Mouse (Mus musculus): ENCODE measurements around the gene 1700025G04Rik. TPM values are rescaled to one million over a fixed set of nuclear protein-coding genes. Genes with fewer than 3 reads are reported as not detected.

Gene 1700025G04Rik
- polyA plus RNA-seq, 1 experiment = 24.7 TPM

DNA sequence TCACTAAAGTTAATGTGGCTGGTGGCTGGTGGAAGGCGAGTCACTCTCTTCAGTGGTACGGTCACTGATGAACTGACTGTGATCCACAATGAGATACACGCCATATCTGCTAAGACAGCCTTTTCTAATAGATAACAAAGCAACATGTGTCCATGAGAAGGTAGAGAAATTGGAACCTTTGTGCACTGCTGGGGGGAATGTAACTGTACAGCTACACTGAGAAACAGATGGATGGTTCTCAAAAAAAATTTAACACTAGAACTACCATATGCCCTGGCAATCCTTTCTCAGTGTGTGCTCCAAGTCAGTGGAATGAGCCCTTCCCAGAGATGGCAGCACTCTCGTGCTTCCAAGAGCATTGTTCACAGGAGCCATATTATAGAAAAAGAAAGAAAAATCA lies 63.2 kb downstream of the 1700025G04Rik start:
- Histone ChIP-seq H3K4me1 (ENCODE audit: control insufficient read depth, insufficient read depth, low read length) (no peaks in the 10 kb centered on the region; the same call in 1 of the 2 replicates), H3K4me3 (ENCODE audit: insufficient read depth, low read length) (no peak overlapping the region), H3K27ac (ENCODE audit: insufficient read depth, low read length) (no peak overlapping the region)
- TF ChIP-seq POLR2A (IDR thresholded peaks at IDR 0.05; ENCODE audit: extremely low read depth, insufficient read depth, low read length) (no peak), CTCF (IDR thresholded peaks at IDR 0.05; ENCODE audit: extremely low read depth, insufficient read depth, low read length) (no peak)

DNA sequence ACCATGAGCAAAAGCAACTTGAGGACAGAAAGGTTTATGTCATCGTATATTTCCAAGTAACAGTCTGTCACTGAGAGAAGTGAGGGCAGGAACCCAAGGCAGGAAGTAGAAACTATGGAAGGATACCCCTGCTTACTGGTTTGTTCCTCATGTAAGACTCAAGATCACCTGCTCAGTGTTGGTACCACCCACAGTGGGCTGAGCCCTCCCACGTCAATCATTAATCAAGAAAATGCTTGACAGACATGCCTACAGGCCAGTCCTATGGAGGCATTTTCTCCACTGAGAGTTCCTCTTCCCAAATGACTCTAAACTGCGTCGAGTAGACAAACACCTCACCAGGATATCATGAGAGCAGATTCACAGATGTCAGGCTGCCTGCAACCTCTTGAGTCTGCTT lies 64.6 kb downstream of the 1700025G04Rik start:
- H3K4me3 ChIP-seq (ENCODE audit: insufficient read depth, low read length) = no peak overlapping the region
- TF ChIP-seq POLR2A (IDR thresholded peaks at IDR 0.05; ENCODE audit: extremely low read depth, insufficient read depth, low read length) (no peak), CTCF (IDR thresholded peaks at IDR 0.05; ENCODE audit: extremely low read depth, insufficient read depth, low read length) (no peak)
- H3K4me1 ChIP-seq (ENCODE audit: control insufficient read depth, insufficient read depth, low read length) = no peaks in the 10 kb centered on the region
- H3K27ac ChIP-seq (ENCODE audit: insufficient read depth, low read length) = no peak overlapping the region

DNA sequence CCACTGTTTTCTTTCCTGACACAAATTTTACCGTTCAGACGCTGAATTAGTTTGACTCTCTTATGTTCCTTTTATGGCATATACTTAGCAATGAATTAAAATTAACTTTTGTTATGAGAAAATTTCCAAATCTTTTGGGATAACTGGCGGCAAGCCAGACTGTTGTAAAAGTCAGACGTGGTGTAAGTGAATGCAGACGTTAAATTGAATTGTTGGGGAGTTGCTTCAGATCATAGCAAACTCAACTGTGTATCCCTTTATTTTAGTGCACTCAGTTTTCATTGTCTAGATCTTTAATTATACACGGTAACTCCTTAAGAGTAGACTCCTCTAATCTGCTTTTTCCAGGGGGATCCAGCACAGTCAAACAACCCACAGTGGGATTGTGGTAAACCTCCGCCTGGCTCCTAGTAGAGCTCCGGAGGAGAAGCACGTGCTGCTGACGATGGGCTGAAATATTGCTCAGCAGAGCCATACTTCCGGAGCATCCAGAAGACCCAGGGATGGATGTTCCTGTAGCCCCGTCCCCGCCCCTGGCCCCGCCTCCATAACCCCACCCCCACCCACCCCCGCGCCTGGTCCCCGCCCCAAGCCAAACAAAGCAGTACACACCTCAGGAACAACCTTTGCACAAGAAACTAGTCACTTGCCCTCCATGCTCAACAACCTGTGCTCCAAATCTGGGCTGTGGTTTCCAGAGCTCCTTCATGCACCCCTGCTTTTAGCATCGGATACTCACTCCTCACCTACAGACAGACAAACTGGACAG lies 65.7 kb downstream of the 1700025G04Rik start:
- Histone ChIP-seq H3K4me3 (ENCODE audit: insufficient read depth, low read length) (no peak overlapping the region), H3K27ac (ENCODE audit: insufficient read depth, low read length) (no peak overlapping the region)
- TF ChIP-seq CTCF (IDR thresholded peaks at IDR 0.05; ENCODE audit: extremely low read depth, insufficient read depth, low read length) (no peak), POLR2A (IDR thresholded peaks at IDR 0.05; ENCODE audit: extremely low read depth, insufficient read depth, low read length) (no peak)

DNA sequence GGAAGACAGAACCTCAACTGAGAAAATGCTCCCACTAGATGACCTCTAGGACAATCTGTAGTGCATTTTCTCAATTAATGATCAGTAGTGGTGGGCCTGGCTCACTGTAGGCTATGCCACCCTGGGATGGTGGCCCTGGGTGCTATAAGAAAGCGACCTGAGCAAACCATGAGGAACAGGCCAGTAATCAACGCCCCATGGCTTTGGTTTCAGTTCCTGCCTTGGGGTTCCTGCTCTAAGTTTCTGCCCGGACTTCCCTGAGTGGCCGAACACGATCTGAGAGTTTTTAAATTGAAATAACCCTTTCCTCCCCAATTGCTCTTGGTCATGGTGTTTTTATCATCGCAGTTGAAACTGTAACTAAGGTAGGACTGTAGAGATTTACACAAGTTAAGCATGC lies 69.1 kb downstream of the 1700025G04Rik start:
- H3K4me1 ChIP-seq (ENCODE audit: control insufficient read depth, insufficient read depth, low read length) = 0 out of 2 replicates have a peak, but pooled peaks cover 3% of the 10 kb centered on the region
- TF ChIP-seq CTCF (IDR thresholded peaks at IDR 0.05; ENCODE audit: extremely low read depth, insufficient read depth, low read length) = no peak
- no peak for TF ChIP-seq POLR2A (IDR thresholded peaks at IDR 0.05; ENCODE audit: extremely low read depth, insufficient read depth, low read length)
- no peak overlapping the region for H3K4me3 ChIP-seq (ENCODE audit: insufficient read depth, low read length)

More for the DNA sequence above, 65.7 kb downstream of the 1700025G04Rik start:
- 0 out of 2 replicates have a peak, but pooled peaks cover 1% of the 10 kb centered on the region for H3K4me1 ChIP-seq (ENCODE audit: control insufficient read depth, insufficient read depth, low read length)

DNA sequence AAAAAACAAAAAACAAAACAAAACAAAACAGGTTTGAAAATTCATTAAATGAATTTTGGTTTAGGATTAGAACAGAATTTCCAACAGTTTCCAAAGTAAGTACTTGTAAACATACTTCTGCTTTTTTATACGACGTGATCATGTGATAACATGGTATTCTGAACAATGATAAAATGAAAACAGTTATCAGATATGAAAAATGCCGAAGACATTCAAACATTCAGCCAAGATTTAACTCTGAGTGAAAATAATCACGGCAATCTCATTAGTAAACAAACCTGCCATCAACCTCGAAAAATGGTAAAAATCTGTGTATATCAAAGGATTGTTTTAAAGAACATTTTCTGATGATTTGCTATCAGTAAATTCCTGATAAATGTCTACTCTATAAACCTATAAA lies 69.9 kb downstream of the 1700025G04Rik start:
- H3K4me1 ChIP-seq (ENCODE audit: control insufficient read depth, insufficient read depth, low read length) = 0 out of 2 replicates have a peak, but pooled peaks cover 3% of the 10 kb centered on the region
- H3K4me3 ChIP-seq (ENCODE audit: insufficient read depth, low read length) = no peak overlapping the region
- no peak for TF ChIP-seq POLR2A (IDR thresholded peaks at IDR 0.05; ENCODE audit: extremely low read depth, insufficient read depth, low read length)
- TF ChIP-seq CTCF (IDR thresholded peaks at IDR 0.05; ENCODE audit: extremely low read depth, insufficient read depth, low read length) = no peak
- H3K27ac ChIP-seq (ENCODE audit: insufficient read depth, low read length) = no peak overlapping the region

More for the DNA sequence above, 69.1 kb downstream of the 1700025G04Rik start:
- no peak overlapping the region for H3K27ac ChIP-seq (ENCODE audit: insufficient read depth, low read length)

DNA sequence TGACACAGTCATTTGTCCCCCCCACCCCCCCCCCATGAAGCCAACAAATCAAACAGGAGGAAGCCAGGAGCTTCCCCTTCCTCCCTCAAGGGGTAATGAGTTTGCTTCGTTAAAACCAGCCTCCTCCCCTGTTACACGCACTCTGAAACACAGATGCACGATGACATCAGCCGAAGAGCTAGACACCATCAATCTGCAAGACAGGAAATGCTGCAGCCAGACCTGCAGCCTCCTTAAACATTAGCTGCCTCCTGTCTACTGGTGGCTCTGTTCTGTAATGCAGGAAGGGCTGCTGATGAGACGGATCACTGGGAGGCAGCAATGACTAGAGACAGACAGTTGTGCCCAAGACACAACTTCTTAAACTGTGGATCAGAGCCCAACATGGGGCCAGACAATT lies 70.7 kb downstream of the 1700025G04Rik start:
- Histone ChIP-seq H3K4me1 (ENCODE audit: control insufficient read depth, insufficient read depth, low read length) (0 out of 2 replicates have a peak, but pooled peaks cover 3% of the 10 kb centered on the region), H3K4me3 (ENCODE audit: insufficient read depth, low read length) (no peak overlapping the region), H3K27ac (ENCODE audit: insufficient read depth, low read length) (no peak overlapping the region)
- TF ChIP-seq POLR2A (IDR thresholded peaks at IDR 0.05; ENCODE audit: extremely low read depth, insufficient read depth, low read length) (no peak), CTCF (IDR thresholded peaks at IDR 0.05; ENCODE audit: extremely low read depth, insufficient read depth, low read length) (no peak)

DNA sequence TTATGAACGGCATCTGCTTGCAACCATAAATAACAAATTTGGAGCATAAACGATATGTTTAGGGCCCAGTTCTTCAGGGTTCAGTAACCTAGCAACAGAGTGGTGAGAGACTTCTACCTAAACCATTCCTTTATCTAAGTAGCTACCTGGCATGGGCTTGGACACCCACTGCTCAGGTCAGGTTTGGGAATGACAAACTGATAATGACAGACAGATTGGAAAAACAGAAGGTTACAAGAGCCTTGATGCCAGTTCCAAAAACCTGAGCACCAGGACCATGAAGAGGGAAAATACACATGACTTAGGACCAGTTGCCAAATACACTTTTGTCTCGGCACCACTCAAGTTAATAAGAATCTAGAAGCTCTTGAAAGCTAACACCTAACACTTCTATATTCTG lies 71.6 kb downstream of the 1700025G04Rik start:
- Histone ChIP-seq H3K4me1 (ENCODE audit: control insufficient read depth, insufficient read depth, low read length) (0 out of 2 replicates have a peak, but pooled peaks cover 3% of the 10 kb centered on the region), H3K4me3 (ENCODE audit: insufficient read depth, low read length) (no peak overlapping the region), H3K27ac (ENCODE audit: insufficient read depth, low read length) (no peak overlapping the region)
- TF ChIP-seq CTCF (IDR thresholded peaks at IDR 0.05; ENCODE audit: extremely low read depth, insufficient read depth, low read length) (no peak), POLR2A (IDR thresholded peaks at IDR 0.05; ENCODE audit: extremely low read depth, insufficient read depth, low read length) (no peak)

DNA sequence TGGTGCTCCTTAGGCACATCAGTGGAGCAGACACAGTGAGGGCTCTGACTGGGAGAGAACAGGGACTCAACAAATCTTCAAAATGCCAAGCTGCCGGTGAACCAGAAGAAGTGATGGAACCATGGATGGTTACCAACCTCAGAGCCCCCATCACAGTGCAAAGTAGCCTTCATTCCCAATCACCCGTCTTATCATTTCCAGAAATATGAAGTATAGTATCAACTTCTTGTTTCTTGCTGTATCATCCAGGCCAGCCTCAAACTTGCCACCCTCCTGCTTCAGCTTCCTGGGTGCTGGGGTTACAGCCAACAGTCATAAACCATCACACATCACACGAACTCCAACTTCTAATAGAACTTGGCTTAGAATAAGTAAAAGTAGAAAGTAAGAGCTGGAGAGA lies 73.3 kb downstream of the 1700025G04Rik start:
- TF ChIP-seq CTCF (IDR thresholded peaks at IDR 0.05; ENCODE audit: extremely low read depth, insufficient read depth, low read length) = no peak
- no peak for TF ChIP-seq POLR2A (IDR thresholded peaks at IDR 0.05; ENCODE audit: extremely low read depth, insufficient read depth, low read length)
- no peak overlapping the region for H3K27ac ChIP-seq (ENCODE audit: insufficient read depth, low read length)
- H3K4me1 ChIP-seq (ENCODE audit: control insufficient read depth, insufficient read depth, low read length) = 0 out of 2 replicates have a peak, but pooled peaks cover 3% of the 10 kb centered on the region
- H3K4me3 ChIP-seq (ENCODE audit: insufficient read depth, low read length) = no peak overlapping the region

DNA sequence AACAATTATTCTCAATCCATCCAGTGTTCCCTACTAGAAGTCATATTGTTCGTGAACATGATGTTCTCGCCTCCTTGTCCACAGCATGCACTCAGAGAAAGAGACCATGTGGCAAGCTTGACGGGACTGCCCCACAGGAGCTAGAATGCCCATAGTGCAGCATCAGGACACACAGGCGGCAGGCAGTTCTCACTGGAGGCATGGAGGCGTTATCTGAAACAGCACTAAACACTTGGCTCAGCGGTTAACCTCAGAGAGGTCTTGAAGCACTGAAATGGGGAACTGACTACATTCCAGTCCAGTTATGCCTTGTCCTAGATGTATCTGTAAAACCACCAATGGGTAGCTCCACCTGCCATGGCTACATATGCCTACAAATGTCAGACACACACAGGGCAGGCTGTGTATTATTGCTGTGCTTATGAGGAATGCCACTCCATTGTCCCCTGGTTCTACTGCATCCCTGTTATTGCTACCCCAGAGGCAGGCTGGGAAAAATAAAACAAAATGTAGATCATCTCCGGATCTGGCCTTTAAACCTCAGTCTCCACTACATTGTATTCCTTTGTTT lies 74.3 kb downstream of the 1700025G04Rik start:
- Histone ChIP-seq H3K4me1 (ENCODE audit: control insufficient read depth, insufficient read depth, low read length) (peaks cover 4% of the 10 kb centered on the region; the same call in 1 of the 2 replicates), H3K4me3 (ENCODE audit: insufficient read depth, low read length) (no peak overlapping the region), H3K27ac (ENCODE audit: insufficient read depth, low read length) (no peak overlapping the region)
- TF ChIP-seq POLR2A (IDR thresholded peaks at IDR 0.05; ENCODE audit: extremely low read depth, insufficient read depth, low read length) (no peak), CTCF (IDR thresholded peaks at IDR 0.05; ENCODE audit: extremely low read depth, insufficient read depth, low read length) (no peak)

DNA sequence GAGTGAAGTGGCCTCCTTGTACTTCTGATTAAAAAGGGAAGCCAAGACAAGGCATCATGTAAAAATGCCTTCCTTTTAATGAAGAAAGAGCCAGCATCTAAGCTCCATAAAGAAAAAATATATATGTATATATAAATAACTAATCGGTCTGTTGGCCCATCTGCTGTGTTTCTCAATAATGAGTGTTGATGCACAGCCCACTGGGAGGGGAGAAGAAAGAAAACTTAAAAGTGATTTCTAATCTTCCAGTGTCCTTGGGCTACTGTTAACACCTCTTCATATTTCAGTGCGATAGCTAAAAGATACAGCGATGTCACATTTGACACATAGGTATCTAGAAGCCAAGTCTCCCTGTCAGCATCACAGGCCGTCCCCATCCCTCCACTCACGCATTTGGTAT lies 78.2 kb downstream of the 1700025G04Rik start:
- TF ChIP-seq CTCF (IDR thresholded peaks at IDR 0.05; ENCODE audit: extremely low read depth, insufficient read depth, low read length) (no peak), POLR2A (IDR thresholded peaks at IDR 0.05; ENCODE audit: extremely low read depth, insufficient read depth, low read length) (no peak)
- Histone ChIP-seq H3K4me1 (ENCODE audit: control insufficient read depth, insufficient read depth, low read length) (peaks cover 5% of the 10 kb centered on the region), H3K4me3 (ENCODE audit: insufficient read depth, low read length) (no peak overlapping the region), H3K27ac (ENCODE audit: insufficient read depth, low read length) (no peak overlapping the region)

All from cortical plate, adult 2 months (tissue).